Mouse (Mus musculus) stomach, postnatal 0 days (tissue): ENCODE results near the gene Chga. TPM values are rescaled to one million over a fixed set of nuclear protein-coding genes. Genes with fewer than 3 reads are reported as not detected.

Experiments used
- ATAC-seq: fragments of 200-750 bp; cut with Nextera tagmentation; 2 replicates; pipeline ENCODE4 v1.8.0; 2017; ENCODE audit not compliant: low FRiP score, low TSS enrichment
- DNase-seq: peaks from one replicate; pipeline ENCODE4 v3.0.0-alpha.2; 2016; ENCODE audit warnings: low spot score
- H3K27ac ChIP-seq: fragments of 300-500 bp; sonication (generic); replicated peaks from 2 replicates; pipeline ENCODE4 v1.5.1; 2014; ENCODE audit warnings: mild to moderate bottlenecking, control low read depth
- H3K27me3 ChIP-seq: fragments of 300-500 bp; sonication (generic); 2 replicates; pipeline ENCODE4 v1.6.1; 2014; ENCODE audit warnings: low read length; ENCODE audit not compliant: control insufficient read depth, insufficient read depth
- H3K36me3 ChIP-seq: fragments of 300-500 bp; sonication (generic); 2 replicates; pipeline ENCODE4 v1.6.1; 2014; ENCODE audit warnings: low read length, mixed read lengths; ENCODE audit not compliant: control insufficient read depth, insufficient read depth
- H3K4me1 ChIP-seq: fragments of 300-500 bp; sonication (generic); replicated peaks from 2 replicates; pipeline ENCODE4 v1.6.1; 2014; ENCODE audit warnings: antibody characterized with exemption; ENCODE audit not compliant: control insufficient read depth, insufficient read depth
- H3K4me2 ChIP-seq: fragments of 300-500 bp; sonication (generic); replicated peaks from 2 replicates; pipeline ENCODE4 v1.6.1; 2014; ENCODE audit warnings: low read depth, mild to moderate bottlenecking, control low read depth, moderate library complexity
- H3K4me3 ChIP-seq: fragments of 300-500 bp; sonication (generic); 2 replicates; pipeline ENCODE4 v1.5.1; 2014; ENCODE audit warnings: low read depth, low read length, control low read depth
- H3K9ac ChIP-seq: fragments of 300-500 bp; sonication (generic); 2 replicates; pipeline ENCODE4 v1.6.1; 2014; ENCODE audit warnings: mild to moderate bottlenecking, low read length, control low read depth, mixed read lengths
- H3K9me3 ChIP-seq: fragments of 300-500 bp; sonication (generic); 2 replicates; pipeline ENCODE4 v1.6.1; 2016; ENCODE audit warnings: low read length; ENCODE audit not compliant: control insufficient read depth
- CTCF ChIP-seq: IDR thresholded peaks from 2 replicates; pipeline ENCODE4 v1.5.1; 2016; ENCODE audit warnings: antibody characterized with exemption, low read depth, mild to moderate bottlenecking, moderate library complexity
- EP300 ChIP-seq: optimal IDR thresholded peaks from 2 replicates; pipeline ENCODE3; 2016; ENCODE audit warnings: antibody characterized with exemption
- WGBS: fragments of 180-500 bp; shearing (Covaris S2); extraction: QIAGEN DNeasy Blood & Tissue Kit; methylation state at CpG from one replicate; pipeline ENCODE4 v1.1.7; 2014; 5-methylcytosine and 5-hydroxymethylcytosine counted together
- polyA plus RNA-seq: library from polyadenylated mRNA; unstranded; fragments of >200 nt; fragmentation: Nextera tagmentation; extraction: Ambion mirVana; gene quantifications from 2 replicates; pipeline ENCODE4 v1.2.1, GENCODE M21; 2015

Gene Chga
- polyA plus RNA-seq, 1 experiment from 2014 or later = 28.9 TPM

GRCm38 (mm10) chr12:102602255-102603041, 47.7 kb downstream of the Chga start:
- no peaks in the 10 kb centered on the region; the same call in 1 of the 2 replicates for H3K36me3 ChIP-seq
- 0 out of 2 replicates have a peak, but pooled peaks cover 3% of the 10 kb centered on the region for H3K4me1 ChIP-seq
- no peak overlapping the region for H3K4me3 ChIP-seq
- H3K4me2 ChIP-seq = no peak overlapping the region
- no peak overlapping the region for H3K9ac ChIP-seq
- H3K27ac ChIP-seq = no peak overlapping the region
- no peaks in the 10 kb centered on the region for H3K9me3 ChIP-seq
- H3K27me3 ChIP-seq = no peaks in the 10 kb centered on the region
- ATAC-seq (no peak), DNase-seq (no peak)
- TF ChIP-seq EP300 (no peak), CTCF (no peak)
- 73% methylated on average over 9 of the region's 9 CpGs for WGBS

- H3K4me2 ChIP-seq = no peak overlapping the region
- 88% methylated on average over 6 of the region's 6 CpGs for WGBS
- no peak overlapping the region for H3K27ac ChIP-seq
- ATAC-seq (no peak), DNase-seq (no peak)
- H3K9me3 ChIP-seq = no peaks in the 10 kb centered on the region
- H3K9ac ChIP-seq = no peak overlapping the region
- no peaks in the 10 kb centered on the region for H3K27me3 ChIP-seq
- no peaks in the 10 kb centered on the region for H3K4me1 ChIP-seq
- H3K4me3 ChIP-seq = no peak overlapping the region
- TF ChIP-seq CTCF (no peak), EP300 (no peak)
- no peaks in the 10 kb centered on the region; the same call in 1 of the 2 replicates for H3K36me3 ChIP-seq
These were observed 50.8 kb downstream of the Chga start for GRCm38 (mm10) chr12:102605607-102606006.

DNA sequence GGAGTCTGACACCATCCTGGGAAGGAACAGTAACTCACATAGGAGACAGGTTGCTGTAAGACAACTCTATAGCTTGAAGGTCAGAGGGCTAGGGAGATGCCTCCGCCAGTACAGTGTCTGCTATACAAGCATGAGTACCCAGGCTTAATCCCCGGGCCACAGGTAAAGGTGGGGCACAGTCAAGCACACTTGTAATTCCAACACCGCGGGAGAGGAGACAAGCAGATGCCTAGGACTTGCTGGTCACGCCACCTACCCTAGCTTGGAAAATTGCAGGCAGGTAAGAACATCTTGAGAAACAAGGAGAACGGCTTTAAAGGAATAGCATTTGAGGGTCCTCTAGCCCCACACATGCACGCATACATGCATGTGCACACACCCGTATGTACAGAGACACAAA, 52.3 kb downstream of the Chga start:
- DNase-seq = no peak
- no peak for ATAC-seq
- Histone ChIP-seq H3K9ac (no peak overlapping the region), H3K9me3 (no peaks in the 10 kb centered on the region), H3K4me2 (no peak overlapping the region), H3K4me3 (no peak overlapping the region), H3K4me1 (no peaks in the 10 kb centered on the region), H3K27me3 (no peaks in the 10 kb centered on the region), H3K27ac (no peak overlapping the region), H3K36me3 (no peaks in the 10 kb centered on the region; the same call in 1 of the 2 replicates)
- 83% methylated on average over 8 of the region's 8 CpGs for WGBS
- TF ChIP-seq EP300 = no peak
- no peak for TF ChIP-seq CTCF

DNA sequence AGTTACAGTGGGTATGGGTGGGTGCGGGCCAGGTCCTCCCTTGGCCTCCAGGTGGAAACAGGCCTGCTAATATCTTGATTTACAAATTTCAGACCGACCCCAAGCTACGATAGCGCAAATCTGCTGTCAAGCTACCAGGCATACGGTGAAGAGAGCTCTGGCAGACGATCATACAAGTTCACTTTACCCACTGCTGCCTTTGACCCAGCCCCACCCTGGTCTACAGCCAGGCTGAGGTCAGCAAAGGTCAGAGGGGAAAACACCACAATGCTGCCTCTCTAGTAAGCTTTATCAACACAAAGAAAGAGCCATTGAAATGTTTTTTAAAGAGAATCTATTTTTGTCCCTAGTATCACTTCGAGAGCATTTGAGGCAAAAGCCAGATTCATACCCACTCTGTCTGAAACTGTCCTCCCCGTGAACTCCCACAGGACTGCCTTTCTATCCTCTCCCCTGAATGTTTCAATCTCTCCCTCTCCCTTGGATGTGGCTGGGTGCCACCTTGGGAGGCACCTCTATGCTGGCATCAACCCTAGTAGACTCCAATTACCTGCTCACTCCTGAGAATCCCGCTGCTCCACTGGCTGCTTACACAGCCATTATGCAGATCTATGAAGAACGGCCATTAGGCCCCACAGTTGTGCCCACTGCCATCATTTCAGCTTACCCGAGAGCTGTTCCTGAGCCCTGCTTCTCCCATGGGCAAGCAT, 53.2 kb downstream of the Chga start:
- Histone ChIP-seq H3K4me2 (no peak overlapping the region), H3K36me3 (no peaks in the 10 kb centered on the region; the same call in 1 of the 2 replicates), H3K27me3 (no peaks in the 10 kb centered on the region), H3K4me1 (no peaks in the 10 kb centered on the region), H3K9me3 (no peaks in the 10 kb centered on the region), H3K9ac (no peak overlapping the region), H3K4me3 (no peak overlapping the region), H3K27ac (no peak overlapping the region)
- DNase-seq (no peak), ATAC-seq (no peak)
- 78% methylated on average over 11 of the region's 11 CpGs for WGBS
- TF ChIP-seq CTCF = no peak
- TF ChIP-seq EP300 = no peak

GRCm38 (mm10) chr12:102610927-102611326, 56.2 kb downstream of the Chga start:
- no peak for DNase-seq
- no peak overlapping the region for H3K4me3 ChIP-seq
- no peaks in the 10 kb centered on the region for H3K9me3 ChIP-seq
- WGBS = 78% methylated on average over 8 of the region's 8 CpGs
- no peak overlapping the region for H3K4me2 ChIP-seq
- no peaks in the 10 kb centered on the region for H3K4me1 ChIP-seq
- ATAC-seq = no peak
- H3K36me3 ChIP-seq = no peaks in the 10 kb centered on the region
- no peak overlapping the region for H3K9ac ChIP-seq
- TF ChIP-seq CTCF = no peak
- no peak for TF ChIP-seq EP300
- no peaks in the 10 kb centered on the region for H3K27me3 ChIP-seq
- no peak overlapping the region for H3K27ac ChIP-seq

- no peak for ATAC-seq
- no peak for TF ChIP-seq CTCF
- Histone ChIP-seq H3K36me3 (no peaks in the 10 kb centered on the region), H3K27me3 (no peaks in the 10 kb centered on the region), H3K4me1 (no peaks in the 10 kb centered on the region), H3K4me3 (no peak overlapping the region), H3K4me2 (no peak overlapping the region), H3K27ac (no peak overlapping the region), H3K9me3 (no peaks in the 10 kb centered on the region), H3K9ac (no peak overlapping the region)
- DNase-seq = no peak
- 100% methylated on average over 1 of the region's 1 CpGs for WGBS
These were observed 57.7 kb downstream of the Chga start for GRCm38 (mm10) chr12:102612431-102612830.
